Mouse (Mus musculus) embryo, embryonic 9.5 days (tissue): Measurements from ENCODE around the gene Adm.
A peak's percentile ranks its signal among the peaks of the same experiment; 100 is the strongest.
"Not testable (repeated sequence)": the region's sequence is repeated elsewhere in the genome, so short reads cannot be mapped to it uniquely, and the experiment has no call there.

Experiments
- DNase-seq: peaks from one replicate; pipeline ENCODE4 v3.0.0-alpha.2; 2017; ENCODE audit errors: extremely low spot score

Gene Adm

DNA sequence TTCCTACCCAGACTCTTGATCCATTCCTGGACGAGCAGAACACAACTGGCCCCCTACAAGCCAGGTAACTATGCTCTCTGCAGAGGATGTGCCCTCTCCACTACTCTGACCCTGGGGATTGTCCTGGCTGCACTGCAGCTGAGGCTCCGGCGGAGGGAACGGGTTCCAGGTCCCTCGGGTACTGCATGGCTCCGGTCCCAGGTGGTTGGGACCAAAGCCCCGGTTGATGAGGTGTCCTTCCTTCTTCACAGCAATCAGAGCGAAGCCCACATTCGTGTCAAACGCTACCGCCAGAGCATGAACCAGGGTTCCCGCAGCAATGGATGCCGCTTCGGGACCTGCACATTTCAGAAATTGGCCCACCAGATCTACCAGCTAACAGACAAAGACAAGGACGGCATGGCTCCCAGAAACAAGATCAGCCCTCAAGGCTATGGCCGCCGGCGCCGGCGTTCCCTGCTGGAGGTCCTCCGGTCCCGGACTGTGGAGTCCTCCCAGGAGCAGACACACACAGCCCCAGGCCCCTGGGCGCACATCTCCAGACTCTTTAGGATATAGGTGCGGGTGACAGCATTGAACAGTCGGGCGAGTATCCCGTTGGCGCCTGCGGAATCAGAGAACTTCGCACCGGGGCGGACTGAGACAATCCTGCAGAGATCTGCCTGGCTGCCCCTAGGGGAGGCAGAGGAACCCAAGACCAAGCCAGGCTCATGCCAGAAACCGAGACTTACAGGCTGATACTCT is 1.3 kb downstream of the Adm start:
- peak; percentile 71 for DNase-seq

GRCm38 (mm10) chr7:110629892-110630666 is 2.6 kb downstream of the Adm start:
- DNase-seq: peak; percentile 92

DNA sequence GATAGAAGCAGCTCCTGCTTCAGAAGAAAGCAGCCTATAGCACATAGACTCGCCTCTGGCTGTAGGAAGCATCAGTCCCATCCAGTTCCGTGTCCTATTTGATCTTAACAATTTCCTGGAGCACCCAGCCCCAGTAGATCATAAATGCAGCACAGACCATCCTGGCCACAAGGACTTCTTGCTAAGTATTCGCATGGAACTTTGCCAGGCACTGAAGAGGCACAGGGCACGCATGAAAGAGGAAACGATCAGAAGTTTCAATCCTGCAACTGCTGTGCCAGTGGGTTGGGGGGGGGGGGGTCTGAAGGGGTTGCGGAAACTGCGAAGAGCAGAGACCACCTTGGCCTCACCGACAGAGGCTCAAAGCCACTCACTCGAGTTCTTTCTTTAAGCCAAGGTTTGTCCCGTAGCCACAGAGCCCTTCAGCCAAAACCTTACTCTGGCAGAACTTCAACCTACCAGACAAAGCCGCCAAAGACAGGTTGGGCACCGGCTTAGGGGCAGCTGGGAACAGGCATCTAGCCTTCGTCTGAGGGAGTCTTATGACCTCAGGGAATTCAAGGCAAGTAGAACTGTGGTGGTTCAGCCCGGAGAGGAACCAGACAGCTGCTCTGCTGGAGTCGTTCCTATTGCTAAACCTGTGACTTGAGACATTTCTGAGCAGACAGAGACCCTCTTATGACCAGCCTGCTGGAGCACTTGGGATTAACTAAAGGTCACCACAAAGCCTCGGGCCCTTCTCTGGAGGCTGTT is 3.9 kb downstream of the Adm start:
- no peak for DNase-seq

- DNase-seq: no peak
Observed at GRCm38 (mm10) chr7:110635929-110636328, 8.5 kb downstream of the Adm start.

DNA sequence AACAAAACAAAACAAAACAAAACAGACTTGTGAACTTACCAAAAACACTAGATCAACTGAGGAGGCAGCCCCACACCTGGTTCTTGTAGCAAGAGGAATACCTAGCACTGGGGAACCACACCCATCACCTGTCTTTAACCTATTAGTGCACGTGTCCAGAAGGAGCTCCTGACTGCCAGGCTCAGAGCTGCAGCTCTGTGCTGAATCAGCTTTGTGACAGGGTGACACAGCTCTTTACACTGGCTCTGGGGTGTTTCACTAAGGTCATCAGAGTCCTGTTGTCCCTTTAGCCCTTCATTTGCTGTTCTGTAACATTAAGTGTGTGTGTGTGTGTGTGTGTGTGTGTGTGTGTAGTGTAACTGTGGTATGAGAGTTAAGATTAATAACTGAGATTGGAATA is 9.1 kb downstream of the Adm start:
- no peak for DNase-seq

DNA sequence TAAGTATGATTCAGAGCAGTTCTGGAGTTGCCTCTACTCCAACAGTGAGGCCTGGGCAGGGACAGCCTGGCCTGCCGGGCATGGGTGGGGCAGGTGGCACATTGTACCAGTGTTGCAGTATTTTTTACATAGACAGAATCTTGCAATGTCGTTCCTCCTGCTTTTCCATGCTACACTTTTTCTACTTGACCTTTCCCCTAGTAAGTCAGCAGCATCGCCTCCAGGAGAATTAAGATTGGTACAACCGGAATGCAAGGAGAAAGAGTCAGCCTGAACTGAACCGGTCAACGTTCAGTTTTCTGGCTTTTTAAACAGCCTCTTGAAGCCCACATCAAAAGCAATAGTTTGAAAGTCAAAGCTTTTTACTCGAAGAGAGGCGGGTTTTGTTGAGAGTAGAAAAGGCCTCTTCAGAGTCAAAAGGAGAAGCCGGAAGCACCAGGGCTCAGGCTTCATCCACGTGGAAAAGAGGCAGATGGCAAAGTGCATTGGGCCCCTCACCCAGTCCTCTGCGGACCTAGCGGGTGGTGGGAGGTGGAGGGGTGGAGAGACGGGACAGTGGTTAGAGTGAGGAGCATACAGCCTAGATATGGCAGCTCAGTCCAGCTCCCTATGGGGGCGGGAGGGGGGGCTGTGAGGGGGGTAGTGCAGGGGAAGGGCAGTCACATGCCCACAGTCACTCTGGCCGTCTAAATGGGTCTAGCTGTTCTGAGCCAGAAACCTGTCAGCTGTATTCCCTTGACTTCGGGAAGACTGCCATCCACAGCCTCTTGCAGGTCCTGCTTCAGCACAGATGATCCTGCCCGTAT is 11.0 kb downstream of the Adm start:
- DNase-seq: no peak

DNA sequence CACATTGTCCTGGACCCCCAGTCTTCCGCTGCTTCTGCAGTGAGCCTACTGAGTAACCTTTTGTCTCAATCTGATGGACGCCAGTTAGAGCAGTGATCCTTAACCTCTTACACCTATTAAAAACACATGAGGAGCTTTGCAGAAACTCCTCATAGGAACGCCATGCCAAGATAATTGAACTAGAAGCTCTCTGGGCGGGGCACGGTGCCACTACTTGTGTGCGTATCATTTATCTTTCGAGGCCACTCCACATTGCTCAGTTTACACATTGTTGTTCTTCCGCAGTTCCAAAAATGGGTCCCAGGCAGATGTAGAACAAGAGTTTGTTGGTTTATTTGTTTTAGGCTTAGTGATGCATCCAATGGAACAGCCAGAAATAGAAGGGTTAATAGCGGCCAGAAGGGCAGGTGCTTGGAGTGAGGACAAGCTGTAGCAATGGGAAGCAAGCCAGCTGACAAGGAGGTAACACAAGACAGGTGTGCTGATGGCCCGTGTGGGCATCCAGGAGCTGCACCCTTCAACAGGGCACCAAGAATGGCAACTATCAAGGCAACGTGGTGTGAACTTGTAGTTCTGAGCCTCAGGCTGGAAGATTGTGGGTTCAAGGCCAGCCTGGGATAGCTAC is 11.9 kb downstream of the Adm start:
- no peak for DNase-seq

GRCm38 (mm10) chr7:110639958-110640357 is 12.5 kb downstream of the Adm start:
- not testable (repeated sequence) for DNase-seq

- DNase-seq: peak; percentile 73
Observed at GRCm38 (mm10) chr7:110645311-110645710, 17.9 kb downstream of the Adm start.

GRCm38 (mm10) chr7:110645859-110646258 is 18.4 kb downstream of the Adm start:
- DNase-seq: no peak

DNA sequence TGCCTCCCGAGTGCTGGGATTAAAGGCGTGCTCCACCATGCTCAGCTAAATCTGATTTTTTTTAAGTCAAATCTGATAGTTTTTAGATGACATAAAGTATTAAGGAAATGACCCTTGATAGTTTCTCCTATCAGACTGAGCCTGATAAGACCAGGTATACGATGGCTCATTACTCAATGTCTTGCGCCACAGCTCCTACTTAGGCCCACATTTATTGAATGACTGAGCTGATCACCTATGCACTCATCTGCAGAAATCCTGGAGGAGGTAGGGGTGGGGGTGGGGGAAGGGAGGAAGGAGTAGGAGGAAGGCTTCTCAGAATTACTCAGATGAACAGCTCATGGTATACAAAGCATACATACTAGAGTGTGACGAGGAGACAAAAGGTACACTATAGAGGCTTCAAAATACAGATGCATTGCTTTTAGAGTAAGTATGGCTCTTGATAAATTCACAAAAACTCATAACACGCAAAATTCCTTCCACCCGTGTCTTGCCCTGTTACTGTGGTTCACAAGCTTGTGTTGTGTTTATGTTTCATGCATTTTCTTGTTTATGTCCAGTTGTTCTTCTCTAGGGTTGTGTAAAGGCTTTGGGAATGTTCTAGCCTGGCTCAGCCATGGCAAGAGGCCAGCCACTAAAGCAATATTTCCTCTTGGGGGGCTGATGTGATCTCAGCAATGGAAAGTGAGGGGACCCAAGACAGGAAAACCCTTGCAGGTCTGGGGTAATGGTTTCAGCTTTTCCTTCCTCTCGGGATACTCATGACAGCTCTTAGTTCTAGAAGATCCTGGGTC is 19.3 kb downstream of the Adm start:
- no peak for DNase-seq

GRCm38 (mm10) chr7:110647559-110648454 is 20.3 kb downstream of the Adm start:
- DNase-seq: no peak

DNA sequence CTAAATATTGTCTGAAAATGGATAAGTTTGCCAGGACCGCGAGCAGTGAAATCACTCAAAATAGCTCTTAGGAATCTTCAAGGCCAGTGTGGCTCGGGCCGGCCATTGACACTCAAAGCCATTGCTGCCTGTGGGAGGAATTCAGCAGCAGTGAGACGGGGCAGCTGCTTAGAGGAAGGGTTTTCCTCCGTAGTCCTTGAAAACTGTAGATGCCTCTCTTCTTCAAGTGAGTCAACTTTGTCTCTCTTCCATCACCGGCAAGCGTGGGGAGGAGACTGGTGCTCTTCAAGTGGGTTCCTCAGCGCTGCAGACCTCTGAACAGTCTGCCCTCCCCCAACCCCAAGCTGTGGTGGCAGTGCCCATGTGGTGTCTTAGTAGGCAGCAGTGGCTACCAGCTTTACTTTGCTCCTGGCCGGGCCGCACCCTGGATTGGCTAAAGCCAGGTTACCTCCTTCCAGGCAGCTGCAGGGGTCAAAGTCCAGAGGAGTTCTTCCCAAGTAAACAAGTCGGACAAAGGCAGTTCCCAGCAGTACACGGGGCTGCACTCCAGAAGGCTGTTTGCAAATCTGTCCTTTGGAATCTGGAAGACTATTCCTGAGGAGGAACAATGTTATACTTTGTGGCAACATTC is 21.1 kb downstream of the Adm start:
- no peak for DNase-seq

DNA sequence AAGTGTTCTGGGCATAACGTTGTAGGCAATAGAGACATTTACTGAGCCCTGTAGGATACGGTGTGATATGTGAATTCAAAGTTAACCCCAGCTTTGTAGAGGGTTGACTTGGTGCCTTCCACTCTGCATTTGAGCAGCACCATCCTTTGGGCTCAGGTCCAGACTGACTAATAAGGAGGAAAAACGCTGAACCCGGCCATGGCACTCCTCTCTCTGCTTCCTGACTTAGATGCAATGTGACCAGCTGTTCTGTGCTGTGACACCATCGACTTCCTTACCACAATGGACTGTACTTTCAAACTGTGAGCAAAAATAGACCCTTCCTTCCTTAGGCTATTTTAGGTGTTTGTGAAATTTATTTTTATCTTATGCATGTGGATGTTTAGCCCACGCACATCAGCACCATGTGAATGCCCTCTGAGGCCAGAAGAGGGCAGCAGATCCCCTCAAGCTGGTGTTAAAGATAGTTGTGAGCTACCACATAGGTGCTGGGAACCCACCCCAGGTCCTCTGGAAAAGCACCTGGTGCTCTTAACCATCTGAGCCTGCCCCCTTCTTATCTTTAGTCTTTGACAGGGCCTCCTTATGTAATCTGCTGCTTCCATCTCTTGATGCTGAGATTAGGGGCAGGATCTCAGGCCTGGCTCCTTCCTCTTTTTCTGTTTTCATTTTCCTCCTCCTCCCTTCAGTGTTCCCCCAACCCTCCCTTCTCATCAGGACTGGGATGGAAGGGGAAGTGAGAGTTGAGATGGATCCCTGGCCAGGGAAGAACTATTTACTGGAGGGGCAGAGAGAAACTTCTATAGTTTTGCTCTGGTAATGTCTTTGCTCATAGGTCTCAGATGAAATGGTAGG is 21.9 kb downstream of the Adm start:
- no peak for DNase-seq

- DNase-seq: no peak
Observed at GRCm38 (mm10) chr7:110650491-110650890, 23.0 kb downstream of the Adm start.

- DNase-seq: no peak
Observed at GRCm38 (mm10) chr7:110651091-110651490, 23.6 kb downstream of the Adm start.

GRCm38 (mm10) chr7:110655230-110655629 is 27.8 kb downstream of the Adm start:
- DNase-seq: no peak

DNA sequence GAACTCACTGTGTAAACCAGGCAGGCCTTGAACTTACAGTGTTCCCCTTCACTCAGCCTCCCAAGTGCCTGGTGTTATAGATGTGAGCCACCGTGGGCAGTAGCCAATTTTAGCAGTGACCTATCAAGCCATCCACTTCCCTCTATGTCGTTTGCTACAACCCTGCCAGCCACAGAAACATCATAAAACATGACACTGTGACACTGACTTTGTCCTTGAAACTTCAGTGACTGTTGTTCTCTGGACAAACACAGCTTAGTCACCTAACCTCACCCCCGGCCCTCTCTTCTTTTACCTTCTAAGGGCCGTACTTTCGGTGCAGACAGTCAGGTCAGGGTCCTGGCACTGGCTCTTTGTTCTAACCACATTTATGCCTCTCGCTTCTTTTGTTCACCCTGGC is 28.5 kb downstream of the Adm start:
- DNase-seq: no peak
